Mouse (Mus musculus) cerebellum, postnatal 4 days (tissue): ENCODE measurements around the gene Ptk7.

Source experiments
- DNase-seq, 2 experiments: peaks; one replicate each; pipeline ENCODE4 v3.0.0; 2022; ENCODE audit warnings: low spot score in 2 of 2, mixed read lengths in 1 of 2

Ptk7 gene

GRCm38 (mm10) chr17:46628791-46629684, at the start of gene Ptk7:
Gene Ptk7, minus strand, starts transcription at chr17:46629504.
- DNase-seq, result peak; percentile 76 to 94

DNA sequence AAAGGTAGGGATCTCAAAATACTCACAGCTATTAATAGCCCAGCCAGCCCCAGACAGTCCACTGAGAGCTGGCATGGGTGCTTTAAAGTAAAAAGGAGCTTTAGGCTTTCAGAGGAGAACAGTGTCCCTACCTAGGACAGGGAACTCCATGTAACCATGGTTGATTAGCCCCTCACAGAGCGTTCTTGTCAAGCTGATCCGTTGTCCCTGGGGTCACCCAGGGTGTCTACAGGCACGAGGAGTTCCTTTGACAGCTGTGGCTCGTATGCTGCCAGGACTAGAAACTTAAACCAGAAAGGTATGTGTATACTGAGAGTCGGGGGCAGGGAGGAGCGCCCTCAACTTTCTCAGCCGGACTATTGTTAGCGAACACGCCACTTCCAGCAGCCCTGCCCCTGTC, 49.6 kb upstream of the Ptk7 start:
- no peak for DNase-seq

- DNase-seq, result no peak
These were observed 49.1 kb upstream of the Ptk7 start, which contains the start of gene Mea1 for GRCm38 (mm10) chr17:46678416-46678815. Gene Mea1, plus strand, starts transcription at chr17:46678793.

- no peak for DNase-seq
These were observed 45.4 kb upstream of the Ptk7 start for GRCm38 (mm10) chr17:46674530-46675283.

GRCm38 (mm10) chr17:46673850-46674529, 44.7 kb upstream of the Ptk7 start, which contains the start of gene Rrp36:
Gene Rrp36, minus strand, starts transcription at chr17:46674352.
- DNase-seq, result peak; percentile 72 to 85

GRCm38 (mm10) chr17:46669911-46670310, 40.6 kb upstream of the Ptk7 start:
- DNase-seq, result no peak

- no peak for DNase-seq
These were observed 38.4 kb upstream of the Ptk7 start for GRCm38 (mm10) chr17:46667712-46668111.

- DNase-seq, result no peak
These were observed 33.4 kb upstream of the Ptk7 start for GRCm38 (mm10) chr17:46662730-46663129.

- DNase-seq, result no peak
These were observed 32.7 kb upstream of the Ptk7 start for GRCm38 (mm10) chr17:46661981-46662380.

DNA sequence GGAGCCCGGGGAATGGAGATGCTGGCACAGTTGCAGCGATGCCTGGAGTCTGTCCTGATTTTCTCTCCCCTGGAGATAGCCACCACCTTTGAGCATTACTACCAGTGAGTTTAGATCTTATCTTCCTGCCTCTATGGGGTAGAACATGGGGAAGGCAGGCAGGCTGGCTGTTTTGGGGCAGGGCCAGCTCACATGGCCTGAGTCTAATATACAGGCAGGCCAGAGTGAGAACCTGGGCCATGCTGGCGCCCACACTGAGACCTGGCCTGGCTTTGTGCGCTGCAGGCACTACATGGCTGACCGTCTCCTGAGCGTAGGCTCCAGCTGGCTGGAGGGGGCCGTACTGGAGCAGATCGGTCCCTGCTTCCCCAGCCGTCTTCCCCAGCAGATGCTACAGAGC, 32.0 kb upstream of the Ptk7 start:
- no peak for DNase-seq

GRCm38 (mm10) chr17:46656054-46656453, 26.8 kb upstream of the Ptk7 start:
- DNase-seq, result no peak

- no peak for DNase-seq
These were observed 22.6 kb upstream of the Ptk7 start for GRCm38 (mm10) chr17:46651755-46652547.

GRCm38 (mm10) chr17:46651292-46651691, 22.0 kb upstream of the Ptk7 start:
- DNase-seq, result no peak

DNA sequence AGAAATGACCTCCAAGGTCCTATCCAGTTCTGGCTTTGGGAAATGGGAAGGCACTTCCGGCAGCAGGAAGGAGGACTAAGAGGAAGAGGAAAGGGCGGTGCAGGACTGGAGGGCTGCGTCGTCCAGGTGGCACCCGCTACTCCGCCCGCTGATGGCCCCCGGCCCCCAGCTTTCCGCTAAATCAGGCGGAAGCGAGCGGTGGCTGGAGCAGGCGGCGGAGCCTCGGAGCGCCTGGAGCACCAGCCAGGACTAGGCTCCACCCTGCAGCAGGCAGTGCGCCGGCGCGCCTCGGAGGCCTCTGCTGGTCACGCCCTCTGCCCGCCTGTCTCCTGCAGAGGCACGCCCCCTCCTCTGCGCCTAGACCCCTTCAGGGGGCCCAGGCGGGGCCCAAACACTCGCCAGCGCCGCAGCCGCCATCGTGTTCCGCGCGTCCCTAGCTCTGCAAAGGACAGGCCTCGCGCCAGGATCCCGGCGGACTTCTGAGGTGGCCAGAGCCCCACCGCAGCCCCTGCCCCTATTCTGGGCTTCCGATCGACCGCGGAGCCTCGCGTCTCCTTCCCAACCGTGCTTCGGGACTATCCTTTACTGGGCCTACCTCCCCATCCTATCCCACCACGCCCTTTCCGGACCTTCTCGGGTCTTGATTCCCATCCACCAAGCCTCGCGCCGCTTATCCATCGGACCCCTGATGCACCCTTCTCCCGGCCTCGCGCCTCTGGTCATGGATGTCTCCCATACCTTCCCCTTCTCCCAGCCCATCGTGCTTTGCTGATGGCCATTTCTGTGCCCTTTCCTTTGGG, 21.1 kb upstream of the Ptk7 start, which contains the start of gene Cul7:
Gene Cul7 (plus strand): TSS at position 106 of the 800 bp plus-strand sequence.
- DNase-seq, result peak; percentile 85 to 95

DNA sequence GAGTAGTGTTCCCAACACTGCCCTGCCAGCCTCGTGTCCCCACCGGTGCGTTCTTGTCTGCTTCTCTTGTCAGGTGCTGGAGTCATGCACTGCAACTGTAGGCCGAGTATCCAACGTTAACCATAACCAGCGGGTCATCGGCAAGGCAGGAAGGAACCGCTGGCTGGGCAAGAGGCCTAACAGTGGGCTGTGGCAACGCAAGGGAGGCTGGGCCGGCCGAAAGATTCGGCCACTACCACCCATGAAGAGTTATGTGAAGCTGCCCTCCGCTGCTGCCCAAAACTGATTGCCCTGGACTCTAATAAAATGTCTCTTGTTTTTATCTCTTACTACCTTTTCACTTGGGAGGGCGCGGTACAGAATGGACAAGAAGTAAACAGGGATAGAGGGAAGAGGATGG, 20.5 kb upstream of the Ptk7 start:
- no peak for DNase-seq

DNA sequence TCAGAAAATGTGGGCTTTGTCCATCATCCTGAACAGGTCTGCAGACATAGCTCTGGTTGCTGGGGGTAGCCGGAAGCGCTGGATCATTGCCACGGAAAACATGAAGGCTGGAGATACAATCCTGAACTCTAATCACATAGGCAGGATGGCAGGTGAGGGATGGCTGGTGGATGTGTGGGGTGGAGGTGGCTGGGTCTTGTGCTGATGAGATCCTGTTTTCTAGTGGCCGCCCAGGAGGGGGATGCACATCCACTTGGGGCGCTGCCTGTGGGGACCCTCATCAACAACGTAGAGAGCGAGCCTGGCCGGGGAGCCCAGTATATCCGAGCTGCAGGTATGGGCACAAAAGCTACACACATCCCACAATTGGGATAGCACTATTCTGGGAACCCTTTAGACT, 19.1 kb upstream of the Ptk7 start:
- DNase-seq, result no peak

DNA sequence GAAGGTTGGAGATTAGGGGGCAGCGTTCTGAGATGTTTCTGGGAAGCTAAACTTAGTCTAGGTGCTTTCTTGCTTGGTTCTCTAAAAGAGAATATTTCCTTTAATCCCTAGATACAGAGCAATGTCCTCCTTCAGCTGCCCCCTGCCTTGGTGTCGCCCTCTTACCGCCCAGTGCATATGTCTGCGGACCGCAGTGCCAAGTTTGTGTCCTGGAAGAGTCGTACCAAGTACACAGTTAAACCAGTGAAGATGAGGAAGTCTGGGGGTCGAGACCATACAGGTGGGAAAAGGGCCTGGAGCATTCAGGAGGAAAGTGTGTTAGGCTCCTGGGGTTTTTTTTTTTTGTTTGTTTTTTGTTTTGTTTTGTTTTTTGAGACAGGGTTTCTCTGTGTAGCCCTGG, 18.0 kb upstream of the Ptk7 start:
- no peak for DNase-seq

DNA sequence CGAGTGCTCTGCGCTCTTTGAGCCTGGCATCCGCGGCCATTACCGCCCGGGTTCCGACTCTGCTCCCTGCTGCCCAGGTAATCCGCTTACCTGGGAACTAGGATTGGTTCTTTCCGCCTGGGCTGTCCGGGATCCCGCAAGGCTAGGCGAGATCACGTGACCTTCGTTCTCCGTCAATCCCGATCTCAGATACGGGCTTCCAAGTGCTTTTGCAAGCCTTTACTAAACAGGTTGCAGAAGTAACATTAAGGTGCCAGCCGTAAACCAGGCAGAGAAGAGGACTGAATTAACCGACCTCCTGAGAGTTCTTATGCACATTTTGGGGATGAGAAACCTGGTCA, 17.0 kb upstream of the Ptk7 start:
- no peak for DNase-seq

GRCm38 (mm10) chr17:46645561-46646321, 16.4 kb upstream of the Ptk7 start, which contains the start of the genes Klc4 and Mrpl2:
Gene Klc4, minus strand, starts transcription at chr17:46646022.
Gene Mrpl2, plus strand, starts transcription at chr17:46646229.
- DNase-seq, result peak; percentile 99 to 100
